In the genomic region with DNA sequence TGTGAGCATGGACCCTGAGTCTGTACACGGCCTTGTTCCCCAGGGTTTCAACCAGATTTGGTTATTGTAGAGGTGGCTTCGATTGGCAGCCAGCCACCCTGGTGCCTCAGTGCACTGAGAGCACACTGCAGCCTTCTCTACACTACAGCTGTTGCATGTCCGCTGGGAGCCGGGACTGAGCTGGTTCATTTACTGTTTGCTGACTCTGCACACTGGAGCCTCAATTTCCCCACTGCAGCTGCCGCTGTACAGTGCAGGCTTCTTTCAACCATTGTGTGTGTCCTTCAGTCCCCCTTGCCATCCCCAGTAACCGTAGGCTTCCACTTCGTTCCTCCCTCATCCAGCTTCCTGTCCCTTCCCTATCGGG, we compare ENCODE assay signal across 8 mouse cellular contexts. TPM values are rescaled to one million over a fixed set of nuclear protein-coding genes. Genes with fewer than 3 reads are reported as not detected.
DNase-seq lines count a peak whose midpoint lies in the region; ATAC-seq and TF ChIP-seq lines count a peak whose summit lies in the region.

No protein-coding gene starts in this region.

- peaks cover 5% of the 10 kb centered on the region for H3K36me3 ChIP-seq in erythroblast, embryonic 14.5 days (ENCODE audit: control insufficient read depth)
- no peaks in the 10 kb centered on the region for H3K36me3 ChIP-seq in limb, embryonic 12.5 days
- H3K36me3 ChIP-seq in stomach, embryonic 15.5 days: no peaks in the 10 kb centered on the region

- ATAC-seq in limb, embryonic 12.5 days (ENCODE audit: insufficient number of reproducible peaks, insufficient read depth, low FRiP score, low TSS enrichment, low read depth): no peak
- no peak; the same call in 1 of the 2 replicates for ATAC-seq in stomach, embryonic 15.5 days (ENCODE audit: insufficient read depth, low FRiP score, low read depth)

- DNase-seq in cerebellum, postnatal 10 days: peak; percentile 61 to 67
- no peak for DNase-seq in cerebellum, adult 9-10 months
- DNase-seq in lung, adult 2 months: no peak
- no peak for DNase-seq in lung, postnatal 36 days
- no peak for DNase-seq in urinary bladder, postnatal 36 days (ENCODE audit: low spot score in 2 of 2)

- TF ChIP-seq POLR2A in lung, adult 2 months (IDR thresholded peaks at IDR 0.05; ENCODE audit: borderline replicate concordance, extremely low read depth, low read depth, low read length): no peak

- peak overlapping the region; percentile 35 for H3K4me3 ChIP-seq in lung, adult 2 months (replicated peaks; ENCODE audit: extremely low read depth, low read depth, low read length)
- peak overlapping the region; percentile 84 for H3K4me3 ChIP-seq in erythroblast, embryonic 14.5 days (replicated peaks)
- H3K4me3 ChIP-seq in limb, embryonic 12.5 days (replicated peaks): peak overlapping the region; percentile 89
- peak overlapping the region; percentile 92 for H3K4me3 ChIP-seq in stomach, embryonic 15.5 days (replicated peaks)

- H3K27me3 ChIP-seq in erythroblast, embryonic 14.5 days (ENCODE audit: control insufficient read depth): no peaks in the 10 kb centered on the region
- no peaks in the 10 kb centered on the region for H3K27me3 ChIP-seq in limb, embryonic 12.5 days
- H3K27me3 ChIP-seq in stomach, embryonic 15.5 days (replicated peaks): no peaks in the 10 kb centered on the region

- H3K4me2 ChIP-seq in limb, embryonic 12.5 days: peak overlapping the region; percentile 82
- H3K4me2 ChIP-seq in stomach, embryonic 15.5 days: peak overlapping the region; percentile 89

- H3K9me3 ChIP-seq in erythroblast, embryonic 14.5 days (ENCODE audit: control insufficient read depth, low read length): no peaks in the 10 kb centered on the region
- no peaks in the 10 kb centered on the region for H3K9me3 ChIP-seq in limb, embryonic 12.5 days
- H3K9me3 ChIP-seq in stomach, embryonic 15.5 days: no peaks in the 10 kb centered on the region

- peak overlapping the region; percentile 91; the same call in 1 of the 2 replicates for H3K9ac ChIP-seq in limb, embryonic 12.5 days (replicated peaks)
- H3K9ac ChIP-seq in stomach, embryonic 15.5 days: 0 out of 2 replicates have a peak overlapping the region, but pooled peaks have one; percentile 10

- 24% methylated on average over 8 of the region's 8 CpGs for WGBS in lung, adult 2 months
- WGBS in limb, embryonic 12.5 days: 10% methylated on average over 8 of the region's 8 CpGs
- WGBS in stomach, embryonic 15.5 days: 8% methylated on average over 8 of the region's 8 CpGs

- peak overlapping the region; percentile 92 for H3K27ac ChIP-seq in limb, embryonic 12.5 days
- peak overlapping the region; percentile 97 for H3K27ac ChIP-seq in stomach, embryonic 15.5 days

- TF ChIP-seq CTCF in lung, adult 2 months (IDR thresholded peaks at IDR 0.05; ENCODE audit: insufficient read depth, low read length): no peak

- peaks cover 26% of the 10 kb centered on the region for H3K4me1 ChIP-seq in lung, adult 2 months (ENCODE audit: control insufficient read depth, insufficient read depth, low read length)
- H3K4me1 ChIP-seq in erythroblast, embryonic 14.5 days (ENCODE audit: control insufficient read depth): peaks cover 73% of the 10 kb centered on the region
- H3K4me1 ChIP-seq in limb, embryonic 12.5 days (replicated peaks): peaks cover 41% of the 10 kb centered on the region
- H3K4me1 ChIP-seq in stomach, embryonic 15.5 days: peaks cover 40% of the 10 kb centered on the region

RNA-seq across cellular contexts. Expression of a gene that starts 0.4 kb away (rescaled TPM):
- 142 and 159 TPM in 2 replicates for polyA plus RNA-seq in lung, adult 2 months (2012; rRNA removed)
- 3.2 TPM in 2 replicates for polyA plus RNA-seq in erythroblast, embryonic 14.5 days (2012)
- 22.3 and 24.9 TPM in 2 replicates for polyA plus RNA-seq in limb, embryonic 12.5 days (2016; fragmentation: Nextera tagmentation; extraction: Ambion mirVana)
- polyA plus RNA-seq in stomach, embryonic 15.5 days (2015; fragmentation: Nextera tagmentation; extraction: Ambion mirVana): 42.7 and 44.7 TPM in 2 replicates

RNA-seq across cellular contexts. Expression of a gene that starts 10.8 kb away (rescaled TPM):
- 45.0 and 55.1 TPM in 2 replicates for polyA plus RNA-seq in lung, adult 2 months (2012; rRNA removed)
- polyA plus RNA-seq in erythroblast, embryonic 14.5 days (2012): 13.2 and 14.4 TPM in 2 replicates
- polyA plus RNA-seq in limb, embryonic 12.5 days (2016; fragmentation: Nextera tagmentation; extraction: Ambion mirVana): 74.4 and 79.3 TPM in 2 replicates
- polyA plus RNA-seq in stomach, embryonic 15.5 days (2015; fragmentation: Nextera tagmentation; extraction: Ambion mirVana): 36.4 and 39.7 TPM in 2 replicates

RNA-seq across cellular contexts. Expression of a gene that starts 35.1 kb away (rescaled TPM):
- polyA plus RNA-seq in lung, adult 2 months (2012; rRNA removed): 213 and 329 TPM in 2 replicates
- 0.22 and 0.29 TPM in 2 replicates for polyA plus RNA-seq in erythroblast, embryonic 14.5 days (2012)
- polyA plus RNA-seq in limb, embryonic 12.5 days (2016; fragmentation: Nextera tagmentation; extraction: Ambion mirVana): 0.79 and 1.0 TPM in 2 replicates
- polyA plus RNA-seq in stomach, embryonic 15.5 days (2015; fragmentation: Nextera tagmentation; extraction: Ambion mirVana): 2.4 and 2.5 TPM in 2 replicates

RNA-seq across cellular contexts. Expression of a gene that starts 38.9 kb away (rescaled TPM):
- not detected in 2 replicates for polyA plus RNA-seq in lung, adult 2 months (2012; rRNA removed)
- not detected in 2 replicates for polyA plus RNA-seq in erythroblast, embryonic 14.5 days (2012)
- not detected in 2 replicates for polyA plus RNA-seq in limb, embryonic 12.5 days (2016; fragmentation: Nextera tagmentation; extraction: Ambion mirVana)
- not detected in 2 replicates for polyA plus RNA-seq in stomach, embryonic 15.5 days (2015; fragmentation: Nextera tagmentation; extraction: Ambion mirVana)

RNA-seq across cellular contexts. Expression of a gene that starts 55.3 kb away (rescaled TPM):
- polyA plus RNA-seq in lung, adult 2 months (2012; rRNA removed): 39.0 and 54.3 TPM in 2 replicates
- 2.7 TPM in 2 replicates for polyA plus RNA-seq in erythroblast, embryonic 14.5 days (2012)
- 32.7 and 35.3 TPM in 2 replicates for polyA plus RNA-seq in limb, embryonic 12.5 days (2016; fragmentation: Nextera tagmentation; extraction: Ambion mirVana)
- 23.0 and 23.6 TPM in 2 replicates for polyA plus RNA-seq in stomach, embryonic 15.5 days (2015; fragmentation: Nextera tagmentation; extraction: Ambion mirVana)

Comparison
In these comparisons a context has a peak if more than half of its experiments do, and no peak if none do; other contexts are left out.
1. DNase-seq: peak in cerebellum, postnatal 10 days (2 of 2); none in cerebellum, adult 9-10 months (single experiment), lung, adult 2 months (single experiment), lung, postnatal 36 days (single experiment) and urinary bladder, postnatal 36 days (0 of 2).
2. H3K4me3 ChIP-seq: peak in every context shown above with its lines; median percentile 92 in stomach, embryonic 15.5 days; 89 in limb, embryonic 12.5 days; 84 in erythroblast, embryonic 14.5 days; 35 in lung, adult 2 months.
3. RNA of a gene that starts 35.1 kb away (polyA plus RNA-seq): 213 to 329 TPM in lung, adult 2 months; 2.4 to 2.5 TPM in stomach, embryonic 15.5 days, 0.79 to 1.0 TPM in limb, embryonic 12.5 days and 0.22 to 0.29 TPM in erythroblast, embryonic 14.5 days; every median in the first group is over 10 times any median in the second.